Mouse (Mus musculus): Measurements from ENCODE around the gene Plac8.

DNA sequence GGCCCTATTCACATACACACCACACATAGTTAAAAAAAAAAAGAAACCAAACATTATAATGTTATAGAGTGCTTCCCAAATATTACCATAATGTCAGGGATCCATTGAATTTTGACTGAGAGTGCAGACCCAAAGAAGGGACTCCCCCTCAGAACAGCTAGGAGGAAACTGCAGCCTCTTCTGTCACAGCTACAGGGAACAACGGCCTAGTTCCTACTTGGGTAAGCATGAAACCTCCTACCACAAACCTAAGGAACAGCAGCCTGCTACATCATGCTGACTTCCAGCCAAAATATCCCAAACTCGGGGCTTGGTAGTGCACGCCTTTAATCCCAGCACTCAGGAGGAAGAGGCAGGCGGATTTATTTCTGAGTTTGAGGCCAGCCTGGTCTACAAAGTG, 22.7 kb downstream of the Plac8 start:
- TF ChIP-seq POLR2A (IDR thresholded peaks at IDR 0.05; ENCODE audit: borderline replicate concordance, extremely low read depth, low read depth, low read length) (no peak), CTCF (IDR thresholded peaks at IDR 0.05; ENCODE audit: insufficient read depth, low read length) (no peak)

All from lung, adult 2 months (tissue).